Mouse (Mus musculus) CH12.LX (cell line): ENCODE data around the gene Amn. TPM values are rescaled to one million over a fixed set of nuclear protein-coding genes. Genes with fewer than 3 reads are reported as not detected.

Source experiments
- DNase-seq: peaks from one replicate; pipeline ENCODE4 v3.0.0-alpha.2; 2013; ENCODE audit errors: extremely low read depth
- H3K27ac ChIP-seq: 2 replicates; pipeline ENCODE4 v1.5.1; 2012; ENCODE audit warnings: low read depth, mild to moderate bottlenecking, control low read depth, moderate library complexity; ENCODE audit not compliant: insufficient read depth
- H3K27me3 ChIP-seq: replicated peaks from 2 replicates; pipeline ENCODE3; 2012; ENCODE audit warnings: inconsistent platforms
- H3K36me3 ChIP-seq, 2 experiments: replicated peaks in 1 of 2; 2 replicates each; pipeline versions ENCODE3 to v1.6.1; 2012; ENCODE audit warnings: inconsistent platforms in 1 of 2, low read length in 1 of 2, mild to moderate bottlenecking in 1 of 2, mixed read lengths in 1 of 2, moderate library complexity in 1 of 2; ENCODE audit not compliant: control insufficient read depth in 1 of 2, insufficient read depth in 1 of 2
- H3K4me1 ChIP-seq, 2 experiments: 2 replicates each; pipeline ENCODE4 v1.6.1; 2012; ENCODE audit warnings: inconsistent platforms in 1 of 2, moderate library complexity in 1 of 2; ENCODE audit not compliant: insufficient read depth in 2 of 2, control insufficient read depth in 1 of 2
- H3K4me2 ChIP-seq: 2 replicates; pipeline ENCODE4 v1.6.1; 2012; ENCODE audit warnings: low read depth, mild to moderate bottlenecking, control low read depth; ENCODE audit not compliant: poor library complexity, insufficient read depth, severe bottlenecking
- H3K4me3 ChIP-seq, 3 experiments: fragments of 150-350 bp in 1 of 3; sonication (generic) in 1 of 3; replicated peaks in 1 of 3; 2 replicates each; pipeline versions ENCODE3 to v1.5.1; 2011 to 2012; ENCODE audit warnings: low read depth in 2 of 3, low read length in 2 of 3, mild to moderate bottlenecking in 2 of 3, moderate library complexity in 2 of 3, control low read depth in 1 of 3, improper control_type of control experiment in 1 of 3, inconsistent platforms in 1 of 3, mixed read lengths in 1 of 3; ENCODE audit not compliant: poor library complexity in 1 of 3
- H3K79me2 ChIP-seq: replicated peaks from 2 replicates; pipeline ENCODE4 v1.6.1; 2012; ENCODE audit warnings: mild to moderate bottlenecking, moderate library complexity; ENCODE audit not compliant: control insufficient read depth, poor library complexity, insufficient read depth, severe bottlenecking; ENCODE audit errors: extremely low read depth
- H3K9ac ChIP-seq: 2 replicates; pipeline ENCODE4 v1.6.1; 2012; ENCODE audit warnings: low read depth, mild to moderate bottlenecking, control low read depth, moderate library complexity; ENCODE audit not compliant: insufficient read depth
- H3K9me3 ChIP-seq: replicated peaks from 2 replicates; pipeline ENCODE3; 2012; ENCODE audit warnings: low read length, inconsistent platforms, mixed read lengths
- BHLHE40 ChIP-seq: IDR thresholded peaks from 2 replicates; pipeline ENCODE4 v1.6.1; 2011; ENCODE audit warnings: mild to moderate bottlenecking, low read depth, low read length, improper control_type of control experiment
- CHD1 ChIP-seq: IDR thresholded peaks from 2 replicates; pipeline ENCODE4 v1.6.1; 2012; ENCODE audit warnings: low read depth, low read length, improper control_type of control experiment, inconsistent platforms
- CHD2 ChIP-seq: IDR thresholded peaks from 2 replicates; pipeline ENCODE4 v1.6.1; 2011; ENCODE audit warnings: low read length, improper control_type of control experiment
- E2F4 ChIP-seq: IDR thresholded peaks from 2 replicates; pipeline ENCODE4 v1.6.1; 2011; ENCODE audit warnings: low read depth, low read length, improper control_type of control experiment; ENCODE audit not compliant: insufficient replicate concordance
- ELF1 ChIP-seq: IDR thresholded peaks from 2 replicates; pipeline ENCODE4 v1.6.1; 2014; ENCODE audit warnings: low read depth, mild to moderate bottlenecking, inconsistent platforms, low read length, improper control_type of control experiment
- EP300 ChIP-seq: IDR thresholded peaks from 2 replicates; pipeline ENCODE4 v1.6.1; 2011; ENCODE audit warnings: low read length, improper control_type of control experiment
- ETS1 ChIP-seq: conservative IDR thresholded peaks from 2 replicates; pipeline ENCODE4 v1.6.1; 2012; ENCODE audit warnings: low read depth, mild to moderate bottlenecking, inconsistent platforms, low read length, improper control_type of control experiment, moderate library complexity
- HCFC1 ChIP-seq: IDR thresholded peaks from 2 replicates; pipeline ENCODE4 v1.6.1; 2012; ENCODE audit warnings: low read depth, mild to moderate bottlenecking, inconsistent platforms, low read length, improper control_type of control experiment
- IRF4 ChIP-seq: IDR thresholded peaks from 2 replicates; pipeline ENCODE4 v1.6.1; 2014; ENCODE audit warnings: low read depth, mild to moderate bottlenecking, inconsistent platforms, low read length, improper control_type of control experiment
- JUN ChIP-seq: IDR thresholded peaks from 2 replicates; pipeline ENCODE4 v1.6.1; 2011; ENCODE audit warnings: low read depth, mild to moderate bottlenecking, low read length, improper control_type of control experiment, moderate library complexity; ENCODE audit not compliant: insufficient read depth
- JUND ChIP-seq: conservative IDR thresholded peaks from 2 replicates; pipeline ENCODE4 v1.6.1; 2011; ENCODE audit warnings: low read depth, low read length, improper control_type of control experiment
- KAT2A ChIP-seq: IDR thresholded peaks from 2 replicates; pipeline ENCODE4 v1.6.1; 2012; ENCODE audit warnings: low read length, improper control_type of control experiment, inconsistent platforms; ENCODE audit not compliant: insufficient replicate concordance
- MAFK ChIP-seq: IDR thresholded peaks from 2 replicates; pipeline ENCODE4 v1.6.1; 2011; ENCODE audit warnings: low read length, improper control_type of control experiment; ENCODE audit not compliant: insufficient replicate concordance
- MAX ChIP-seq: IDR thresholded peaks from 2 replicates; pipeline ENCODE4 v1.6.1; 2011; ENCODE audit warnings: low read length, improper control_type of control experiment
- MAZ ChIP-seq: IDR thresholded peaks from 2 replicates; pipeline ENCODE4 v1.6.1; 2012; ENCODE audit warnings: low read depth, mild to moderate bottlenecking, inconsistent platforms, low read length, improper control_type of control experiment, moderate library complexity
- MEF2A ChIP-seq: IDR thresholded peaks from 2 replicates; pipeline ENCODE4 v1.6.1; 2014; ENCODE audit warnings: low read depth, mild to moderate bottlenecking, inconsistent platforms, low read length, improper control_type of control experiment, borderline replicate concordance
- MXI1 ChIP-seq: IDR thresholded peaks from 2 replicates; pipeline ENCODE4 v1.6.1; 2011; ENCODE audit warnings: mild to moderate bottlenecking, low read depth, low read length, improper control_type of control experiment
- MYC ChIP-seq: IDR thresholded peaks from 2 replicates; pipeline ENCODE4 v1.6.1; 2011; ENCODE audit warnings: low read depth, mild to moderate bottlenecking, improper control_type of control experiment, low read length
- NELFE ChIP-seq: IDR thresholded peaks from 2 replicates; pipeline ENCODE4 v1.6.1; 2011; ENCODE audit warnings: low read depth, low read length, improper control_type of control experiment
- NRF1 ChIP-seq: IDR thresholded peaks from 2 replicates; pipeline ENCODE4 v1.6.1; 2014; ENCODE audit warnings: low read depth, mild to moderate bottlenecking, inconsistent platforms, low read length, improper control_type of control experiment, moderate library complexity
- RCOR1 ChIP-seq: conservative IDR thresholded peaks from 2 replicates; pipeline ENCODE4 v1.6.1; 2012; ENCODE audit warnings: low read depth, mild to moderate bottlenecking, inconsistent platforms, low read length, improper control_type of control experiment
- SIN3A ChIP-seq: IDR thresholded peaks from 2 replicates; pipeline ENCODE4 v1.6.1; 2012; ENCODE audit warnings: low read length, improper control_type of control experiment, inconsistent platforms
- TCF12 ChIP-seq: IDR thresholded peaks from 2 replicates; pipeline ENCODE4 v1.6.1; 2014; ENCODE audit warnings: low read depth, mild to moderate bottlenecking, inconsistent platforms, low read length, improper control_type of control experiment
- UBTF ChIP-seq: IDR thresholded peaks from 2 replicates; pipeline ENCODE4 v1.6.1; 2012; ENCODE audit warnings: low read depth, mild to moderate bottlenecking, inconsistent platforms, low read length, improper control_type of control experiment, moderate library complexity
- USF1 ChIP-seq: IDR thresholded peaks from 2 replicates; pipeline ENCODE4 v1.6.1; 2014; ENCODE audit warnings: low read depth, mild to moderate bottlenecking, inconsistent platforms, low read length, improper control_type of control experiment
- USF2 ChIP-seq: conservative IDR thresholded peaks from 2 replicates; pipeline ENCODE4 v1.6.1; 2011; ENCODE audit warnings: low read depth, low read length, improper control_type of control experiment
- ZKSCAN1 ChIP-seq: IDR thresholded peaks from 2 replicates; pipeline ENCODE4 v1.6.1; 2012; ENCODE audit warnings: low read depth, inconsistent platforms, low read length, improper control_type of control experiment, borderline replicate concordance
- ZMIZ1 ChIP-seq: IDR thresholded peaks from 2 replicates; pipeline ENCODE4 v1.6.1; 2012; ENCODE audit warnings: low read depth, mild to moderate bottlenecking, inconsistent platforms, low read length, improper control_type of control experiment
- ZNF384 ChIP-seq: IDR thresholded peaks from 2 replicates; pipeline ENCODE4 v1.6.1; 2012; ENCODE audit warnings: low read depth, low read length, improper control_type of control experiment, inconsistent platforms
- dilution Hi-C: fragments of 300-500 bp; cut with MboI; formaldehyde crosslinking; loops from 2 replicates; pipeline ENCODE4 v1.14.3; 2020; ENCODE audit warnings: low sequenced_read_pairs; ENCODE audit not compliant: extremely low pct_unique_long_range_greater_than_20kb, extremely low pct_ligation_motif_present
- in situ Hi-C: fragments of 300-500 bp; cut with MboI; formaldehyde crosslinking; loops from 3 replicates; pipeline ENCODE4 v1.14.3; 2019; ENCODE audit warnings: low sequenced_read_pairs, low pct_ligation_motif_present, low pct_unique_long_range_greater_than_20kb, mixed read lengths
- polyA plus RNA-seq: library from polyadenylated mRNA; unstranded; fragments of >175 nt; gene quantifications from 2 replicates; pipeline ENCODE4 v1.2.1, GENCODE M21; 2012; ENCODE audit warnings: low read depth; ENCODE audit not compliant: insufficient read length
- total RNA-seq, 2 experiments: library from RNA; depleted of rRNA; stranded (reverse); fragments of 300-350 nt in 1 of 2; fragments of >200 nt in 1 of 2; gene quantifications; 2 replicates each; pipeline ENCODE4 v1.2.3; 2012 to 2014

Amn gene
- total and polyA plus RNA-seq, 3 experiments = 0.55 to 0.62 (median 0.61) TPM

DNA sequence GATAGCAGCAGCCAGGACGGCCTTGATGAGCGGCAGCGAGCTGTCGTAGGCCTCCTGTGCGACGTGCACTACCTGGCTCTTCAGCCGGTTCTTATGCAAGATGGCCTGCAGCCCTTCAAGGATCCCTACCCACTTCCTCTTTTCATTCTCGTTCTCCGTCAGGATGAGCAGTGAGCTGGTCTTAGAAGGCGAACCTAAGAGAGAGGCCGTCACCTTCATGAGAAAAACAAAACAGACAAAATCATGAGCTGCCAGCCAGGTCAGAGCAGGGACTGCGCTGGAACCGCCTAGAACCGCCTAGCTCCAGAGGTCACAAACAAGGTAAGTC lies 31.1 kb downstream of the Amn start:
- H3K79me2 ChIP-seq = no peaks in the 10 kb centered on the region
- peak overlapping the region; percentile 60 for H3K4me2 ChIP-seq
- TF ChIP-seq HCFC1 = no peak
- no peak for TF ChIP-seq KAT2A
- TF ChIP-seq JUND = peak; percentile 58
- TF ChIP-seq EP300 = peak; percentile 98
- TF ChIP-seq MAFK = no peak
- TF ChIP-seq E2F4 = no peak
- no peak for TF ChIP-seq SIN3A
- no peak for TF ChIP-seq ZNF384
- no peak for TF ChIP-seq USF1
- TF ChIP-seq CHD2 = peak; percentile 63; the same call in 1 of the 2 replicates
- TF ChIP-seq ETS1 = peak; percentile 84
- TF ChIP-seq ELF1 = peak; percentile 59; the same call in 1 of the 2 replicates
- no peak for TF ChIP-seq MAX
- peak; percentile 77 for TF ChIP-seq BHLHE40
- no peak for TF ChIP-seq ZKSCAN1
- TF ChIP-seq NRF1 = no peak
- no peak for TF ChIP-seq RCOR1
- TF ChIP-seq MEF2A = no peak; the same call in 1 of the 2 replicates
- TF ChIP-seq TCF12 = 0 out of 2 replicates have a peak, but pooled peaks have one; percentile 41
- no peak for TF ChIP-seq MAZ
- no peak for TF ChIP-seq MYC
- peak; percentile 99 for TF ChIP-seq IRF4
- TF ChIP-seq CHD1 = no peak
- TF ChIP-seq NELFE = no peak
- peak; percentile 57; the same call in 1 of the 2 replicates for TF ChIP-seq MXI1
- peak; percentile 94 for TF ChIP-seq UBTF
- no peak for TF ChIP-seq USF2
- TF ChIP-seq JUN = peak; percentile 49
- 0 out of 2 replicates have a peak, but pooled peaks have one; percentile 17 for TF ChIP-seq ZMIZ1
- in situ Hi-C loops (no loop called here), dilution Hi-C loops (no loop called here)
- peak; percentile 95 for DNase-seq
- H3K27ac ChIP-seq = peak overlapping the region; percentile 82
- peaks cover 67 to 80% of the 10 kb centered on the region in 2 experiments for H3K36me3 ChIP-seq
- no peaks in the 10 kb centered on the region for H3K27me3 ChIP-seq
- no peak overlapping the region for H3K9ac ChIP-seq
- H3K4me1 ChIP-seq = peaks cover 7 to 33% of the 10 kb centered on the region in 2 experiments
- H3K9me3 ChIP-seq = no peaks in the 10 kb centered on the region
- peak overlapping the region in 2 of 3 experiments; percentile 10 to 34 for H3K4me3 ChIP-seq
